Mouse (Mus musculus) granulocyte monocyte progenitor cell, adult 5-6 weeks (primary cell): Measurements from ENCODE around the gene Mgmt. TPM values are rescaled to one million over a fixed set of nuclear protein-coding genes. Genes with fewer than 3 reads are reported as not detected.

ENCODE experiments used
- ATAC-seq: replicated peaks from 2 replicates; pipeline ENCODE4 v1.8.0; 2016; ENCODE audit warnings: mild to moderate bottlenecking, moderate TSS enrichment, inconsistent platforms; ENCODE audit not compliant: poor library complexity, severe bottlenecking
- total RNA-seq, 2 experiments: library from RNA; stranded (forward) in 1 of 2; stranded (reverse) in 1 of 2; fragments of 200-712, 200-1000 nt in 1 of 2; fragments of >200 nt in 1 of 2; fragmentation: Nextera tagmentation in 1 of 2; gene quantifications; 2 replicates each; pipeline ENCODE4 v1.2.3; 2014 to 2017

Mgmt gene
- total RNA-seq, 2 experiments from 2014 or later: 0.98 to 3.8 TPM

DNA sequence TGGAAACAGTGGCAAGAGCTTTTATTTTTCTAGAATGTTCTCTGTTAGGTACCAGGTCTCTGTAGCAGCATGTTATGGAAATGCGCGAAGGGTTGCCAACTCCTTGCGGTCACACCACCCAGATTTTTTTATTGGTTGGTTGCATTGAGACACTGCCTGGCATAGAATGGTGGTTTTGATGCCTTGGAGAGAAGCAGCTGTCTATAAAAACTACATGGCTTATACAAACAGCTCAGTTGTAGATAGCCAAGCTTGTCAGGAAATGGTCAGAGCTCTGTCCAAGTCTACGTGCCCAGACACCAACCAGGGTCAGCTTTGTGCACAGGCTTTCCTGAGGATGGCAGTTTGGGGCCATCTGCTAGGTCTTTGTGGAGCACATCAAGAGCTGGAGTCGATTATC, 80.6 kb downstream of the Mgmt start:
- ATAC-seq: no peak

DNA sequence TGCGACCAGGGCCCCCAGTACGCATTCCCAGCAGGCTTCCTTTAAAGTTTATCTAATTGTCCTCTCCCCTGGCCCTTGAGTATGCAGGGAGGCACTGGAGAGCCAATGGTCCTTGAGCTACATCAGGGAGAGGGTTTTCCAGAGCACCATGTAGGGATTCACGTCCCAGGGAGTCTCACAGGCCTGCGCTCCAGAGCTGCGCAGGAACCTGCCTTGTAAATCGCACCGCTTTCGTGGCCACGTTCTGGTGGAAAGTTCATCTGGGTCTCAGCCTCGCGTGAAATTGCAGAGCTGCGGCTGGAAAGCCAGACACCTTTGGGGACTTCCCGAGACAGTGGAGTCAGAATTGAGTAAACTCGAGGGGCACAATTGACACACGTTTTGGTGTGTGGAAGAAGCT, 103.0 kb downstream of the Mgmt start:
- ATAC-seq: no peak

DNA sequence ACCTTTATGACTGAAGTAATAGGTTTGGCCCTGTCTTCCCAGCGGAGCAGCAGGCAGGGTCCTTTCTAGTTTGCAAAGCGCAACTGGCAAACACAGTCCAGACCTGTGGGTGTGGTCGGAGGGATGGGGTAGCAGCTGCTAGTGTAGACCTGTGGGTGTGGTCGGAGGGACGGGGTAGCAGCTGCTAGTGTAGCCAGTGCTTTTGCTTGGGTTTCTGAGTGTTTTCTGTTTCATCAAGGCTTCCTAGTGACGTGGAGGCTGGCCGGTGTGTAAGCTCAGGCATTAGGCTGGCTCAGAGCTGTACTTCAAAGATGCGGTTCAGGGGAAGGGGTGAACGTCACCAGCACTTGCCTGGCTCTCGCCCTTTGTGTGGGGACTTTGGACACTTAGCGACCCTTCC, 106.3 kb downstream of the Mgmt start:
- ATAC-seq: no peak

DNA sequence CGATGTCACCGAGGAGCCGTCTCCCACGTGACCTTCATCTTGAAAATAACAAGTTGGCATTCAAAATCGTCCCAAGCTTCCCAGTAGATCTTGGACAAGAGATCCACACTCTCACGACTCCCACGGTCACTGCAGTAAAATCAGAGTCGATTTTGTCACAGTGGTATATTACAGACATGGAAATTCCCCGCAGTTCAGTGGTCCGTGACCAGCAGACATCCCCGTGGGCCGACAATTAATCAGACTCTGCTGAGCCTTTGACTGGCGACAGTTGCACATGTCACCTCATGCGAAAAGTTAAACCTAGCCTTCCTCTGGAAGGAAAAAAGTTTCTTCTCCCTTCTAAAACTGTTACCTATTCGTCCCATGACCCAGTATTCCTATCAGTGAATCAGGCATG, 106.8 kb downstream of the Mgmt start:
- no peak for ATAC-seq

DNA sequence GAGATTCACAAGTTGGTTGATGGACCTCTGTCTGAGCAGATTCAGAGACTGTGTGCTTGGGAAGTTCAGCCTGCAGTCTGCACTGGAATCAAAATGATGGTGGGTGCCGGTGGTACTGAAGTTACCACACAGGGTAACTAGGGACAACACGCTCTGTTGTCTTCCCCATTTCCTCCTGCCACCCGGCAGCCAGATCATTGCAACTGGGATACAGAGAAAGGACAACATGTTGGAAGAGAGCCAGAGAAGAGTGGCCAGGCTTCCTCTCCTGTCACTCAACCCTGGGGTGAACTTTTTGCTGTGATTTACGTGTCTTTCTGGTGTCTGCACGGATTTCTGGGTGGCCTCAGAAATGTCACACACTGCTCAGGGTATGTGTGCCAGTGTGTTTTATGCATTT, 107.4 kb downstream of the Mgmt start:
- no peak for ATAC-seq

DNA sequence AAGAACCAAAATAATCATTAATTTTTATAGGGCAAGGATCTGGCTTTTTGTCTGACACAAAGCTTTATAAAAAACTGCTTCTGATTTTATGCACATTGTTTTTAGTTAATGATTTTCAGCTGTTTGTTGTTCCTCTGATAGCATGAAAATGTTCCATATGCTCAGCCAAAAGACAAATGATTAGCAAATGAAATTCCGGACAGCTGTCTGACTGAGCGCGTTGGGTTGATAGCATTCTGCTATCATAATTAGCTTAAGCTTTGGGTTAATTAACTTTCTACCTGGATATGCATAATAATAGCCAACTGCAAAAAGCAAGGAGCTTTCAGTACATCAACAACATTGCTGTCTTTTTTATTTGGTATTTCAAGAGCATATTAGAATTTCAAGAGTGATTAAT, 108.0 kb downstream of the Mgmt start:
- ATAC-seq: no peak

DNA sequence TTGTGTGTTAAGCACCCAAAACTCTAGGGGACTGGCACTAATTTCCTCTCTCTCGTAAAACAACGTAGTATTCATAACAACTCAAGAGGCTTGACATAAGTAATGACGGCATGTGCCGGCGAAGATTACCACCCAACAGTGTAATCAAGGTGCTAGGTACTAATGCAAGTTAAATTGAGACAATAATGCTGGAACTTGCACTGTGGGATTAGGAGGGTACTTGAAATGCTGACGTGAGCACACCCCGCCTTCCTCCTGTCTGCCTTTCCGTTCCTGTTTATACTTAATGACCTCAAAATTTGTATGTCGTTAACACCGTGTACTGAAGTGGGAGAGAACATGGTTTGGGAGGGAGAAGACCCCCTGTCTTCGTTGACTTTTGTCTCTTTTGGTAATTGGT, 110.9 kb downstream of the Mgmt start:
- ATAC-seq: no peak

DNA sequence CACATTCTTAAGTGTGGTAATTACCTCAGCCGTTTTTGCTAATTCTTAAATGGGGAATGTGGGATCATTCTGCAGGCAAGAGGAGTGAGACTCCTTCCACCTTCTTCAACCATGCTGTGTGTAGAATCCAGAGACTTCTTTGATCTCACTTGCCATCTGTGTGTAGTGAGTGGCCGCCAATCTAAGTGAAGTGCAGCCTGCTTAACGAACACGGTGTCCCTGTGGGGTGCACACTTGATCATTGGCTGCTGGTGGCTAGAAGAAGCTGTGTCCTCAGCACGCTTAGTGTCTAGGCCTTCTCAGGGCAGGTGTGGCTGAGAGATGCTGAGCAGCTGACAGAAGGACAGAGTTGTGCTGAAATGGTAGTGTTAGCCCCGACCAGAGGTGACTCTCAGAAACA, 113.9 kb downstream of the Mgmt start:
- ATAC-seq: no peak

DNA sequence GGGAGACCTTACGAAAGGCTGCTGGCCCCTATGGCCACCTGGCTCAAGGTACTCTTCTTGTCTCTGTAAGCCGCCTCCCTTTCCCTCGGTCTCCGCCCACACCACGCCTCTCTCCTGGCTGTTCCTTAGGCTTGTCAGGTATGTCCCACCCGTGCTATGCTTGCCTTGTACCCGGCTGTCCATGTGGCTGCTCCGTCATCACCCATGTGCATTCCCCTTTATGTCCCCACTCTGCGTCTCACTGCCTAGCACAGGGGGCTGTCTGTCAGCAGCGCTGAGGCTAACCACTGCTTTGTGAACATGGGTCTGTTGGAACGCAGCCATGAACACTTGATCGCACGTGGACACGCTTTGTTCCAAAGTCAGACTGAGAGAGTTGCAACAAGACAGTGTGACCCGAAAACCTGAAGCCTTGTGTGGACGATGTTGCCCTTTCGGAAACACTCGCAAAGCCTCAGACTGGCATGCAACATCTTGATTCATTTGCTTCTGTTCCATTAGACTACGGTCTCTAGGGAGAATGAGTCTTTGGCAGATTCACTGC, 115.4 kb downstream of the Mgmt start:
- ATAC-seq: no peak

DNA sequence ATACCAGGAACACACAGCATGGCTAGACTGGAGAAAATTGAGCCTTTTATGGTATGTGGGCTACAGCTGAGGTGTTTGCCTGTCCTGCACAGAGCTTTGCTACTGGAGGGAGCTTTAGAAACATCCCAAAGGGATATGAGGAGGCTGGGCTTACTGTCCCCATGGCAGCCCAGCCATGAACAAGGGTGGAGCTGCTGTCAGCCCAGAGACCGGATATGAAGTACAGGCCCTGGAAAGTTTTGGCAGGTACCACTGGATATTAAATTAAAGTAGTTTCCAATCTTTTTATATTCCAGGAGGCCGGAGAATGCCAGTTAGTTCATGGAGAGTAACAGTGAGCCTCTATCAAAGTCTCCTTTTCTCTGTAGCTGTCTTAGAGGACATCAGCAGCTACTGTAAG, 116.0 kb downstream of the Mgmt start:
- no peak for ATAC-seq

DNA sequence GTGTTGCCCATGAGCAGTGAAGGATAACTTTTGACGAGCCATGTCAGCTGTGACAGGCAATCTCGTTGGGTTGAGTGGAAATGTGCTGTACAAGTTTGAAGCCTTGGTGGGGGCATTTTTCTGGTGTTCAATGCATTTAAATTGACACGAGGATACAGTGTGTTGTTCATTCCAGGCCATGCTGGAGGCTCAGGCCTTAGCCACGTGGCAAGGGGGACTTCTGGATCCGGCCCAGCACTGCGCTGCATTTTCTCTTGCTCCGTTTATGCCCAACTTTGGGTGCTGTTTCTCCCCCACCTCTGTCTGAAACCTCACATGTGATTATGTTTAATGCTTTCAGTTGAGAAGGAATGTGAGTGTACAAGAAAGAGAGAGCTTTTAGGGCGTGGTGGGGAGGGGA, 118.3 kb downstream of the Mgmt start:
- no peak for ATAC-seq

DNA sequence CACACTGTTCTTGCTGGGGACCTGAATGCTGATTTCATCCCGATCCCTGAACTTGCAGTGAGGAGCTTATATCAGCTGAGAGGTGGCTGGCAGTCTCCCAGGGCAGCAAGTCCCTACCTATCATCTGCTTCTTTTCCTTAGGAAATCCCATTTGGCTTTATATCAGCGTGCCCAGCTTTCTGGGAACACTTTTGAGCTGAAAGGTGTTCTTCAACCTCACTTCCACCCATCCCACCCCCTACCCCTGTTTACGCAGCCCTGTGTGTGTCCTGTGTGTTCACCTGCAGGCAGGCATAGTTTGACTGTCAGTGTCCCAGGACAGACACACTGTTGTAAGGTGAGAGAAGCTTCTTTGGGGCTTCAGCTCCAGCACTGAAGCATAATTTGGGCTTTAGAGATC, 119.0 kb downstream of the Mgmt start:
- ATAC-seq: no peak

DNA sequence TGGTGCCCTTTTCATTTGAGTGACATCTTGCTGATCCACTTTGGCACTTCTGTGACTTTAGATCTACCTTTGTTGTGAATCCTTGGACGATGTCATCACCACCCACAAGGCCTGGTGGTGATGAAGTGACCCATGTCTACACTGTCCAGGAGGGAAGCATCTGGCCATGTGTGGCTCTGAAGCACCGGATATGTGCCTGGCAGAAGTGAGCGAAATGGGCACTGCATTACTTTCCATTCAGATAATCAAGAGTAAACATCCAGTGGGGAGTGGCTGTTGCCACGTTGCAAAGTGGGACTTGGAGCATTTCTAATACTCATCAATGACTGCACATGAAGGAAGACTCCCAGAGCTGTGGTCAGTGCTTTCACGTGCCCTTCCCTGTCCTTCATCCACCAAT, 124.2 kb downstream of the Mgmt start:
- no peak for ATAC-seq

DNA sequence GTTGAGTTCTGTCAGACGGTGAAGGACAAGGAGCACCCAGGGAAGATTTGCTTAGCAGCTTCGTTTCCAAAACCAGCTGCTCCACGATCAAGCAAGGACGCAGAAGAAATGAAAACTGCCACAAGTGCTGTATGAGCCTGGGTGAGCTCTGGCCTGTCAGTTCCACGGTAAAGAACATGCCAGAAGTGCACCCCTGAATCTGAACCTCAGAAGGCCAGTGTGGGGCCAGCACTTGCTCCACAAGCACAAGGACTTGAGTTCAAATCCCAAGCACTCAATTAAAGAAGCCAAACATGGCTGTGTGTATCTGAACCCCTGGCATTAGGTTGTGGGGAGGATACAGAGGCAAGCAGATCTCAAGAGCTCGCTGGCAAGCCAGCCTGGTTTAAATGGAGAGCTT, 125.8 kb downstream of the Mgmt start:
- no peak for ATAC-seq

DNA sequence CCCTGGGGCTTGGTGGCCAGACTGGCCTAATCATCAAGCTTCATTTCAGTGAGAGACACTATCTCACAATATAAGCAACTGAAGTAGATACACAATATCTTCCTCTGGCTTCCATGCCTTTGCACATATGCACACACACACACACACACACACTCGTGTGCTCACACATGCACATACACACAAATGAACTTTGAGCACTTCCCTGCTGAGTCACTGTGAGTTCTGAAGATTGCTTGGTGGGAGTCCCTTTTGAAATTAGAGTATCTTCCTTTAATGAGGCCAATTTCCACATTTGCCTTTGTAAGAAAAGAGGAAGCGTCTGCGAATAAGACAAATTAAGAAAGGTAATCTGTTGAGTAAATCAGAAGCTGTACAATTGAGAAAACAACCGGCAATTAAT, 136.4 kb downstream of the Mgmt start:
- peak; percentile 58 for ATAC-seq

DNA sequence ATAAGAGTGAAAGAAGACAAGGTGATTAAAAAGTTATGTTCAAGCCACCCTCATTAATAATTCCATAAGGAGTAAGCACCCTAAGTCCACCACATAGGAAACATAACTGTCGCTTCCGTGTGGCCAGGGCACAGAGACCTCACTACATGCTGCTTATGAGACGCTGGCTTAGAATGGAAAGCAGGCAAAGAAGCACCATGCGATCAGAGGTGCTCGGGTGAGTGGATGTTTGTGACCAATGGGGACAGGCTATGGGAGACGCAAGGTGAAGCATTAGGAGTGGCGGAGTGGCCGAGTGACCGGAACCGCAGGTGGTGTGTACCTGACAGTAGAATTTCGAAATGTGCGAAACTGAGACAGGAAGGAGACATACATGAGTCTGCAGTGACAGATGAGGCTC, 138.8 kb downstream of the Mgmt start:
- no peak for ATAC-seq

DNA sequence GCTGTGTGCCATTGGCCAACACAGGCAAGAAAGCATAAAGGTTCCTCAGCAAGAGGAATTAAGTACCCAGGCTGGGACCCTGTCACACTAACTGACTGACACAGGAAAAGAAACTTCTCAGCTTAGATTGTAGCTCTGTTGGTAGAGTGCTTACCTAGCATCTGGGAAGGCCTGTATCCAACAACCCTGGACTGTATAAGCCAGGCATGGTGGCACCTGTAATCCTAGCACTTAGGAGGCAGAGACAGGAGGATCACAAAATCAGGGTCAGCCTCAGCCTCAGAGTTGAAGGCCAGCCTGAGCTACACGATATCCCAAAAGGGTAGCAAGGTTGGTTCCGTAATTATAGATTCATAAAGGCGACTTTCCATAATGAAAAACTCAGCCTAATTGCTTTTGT, 140.6 kb downstream of the Mgmt start:
- ATAC-seq: no peak

DNA sequence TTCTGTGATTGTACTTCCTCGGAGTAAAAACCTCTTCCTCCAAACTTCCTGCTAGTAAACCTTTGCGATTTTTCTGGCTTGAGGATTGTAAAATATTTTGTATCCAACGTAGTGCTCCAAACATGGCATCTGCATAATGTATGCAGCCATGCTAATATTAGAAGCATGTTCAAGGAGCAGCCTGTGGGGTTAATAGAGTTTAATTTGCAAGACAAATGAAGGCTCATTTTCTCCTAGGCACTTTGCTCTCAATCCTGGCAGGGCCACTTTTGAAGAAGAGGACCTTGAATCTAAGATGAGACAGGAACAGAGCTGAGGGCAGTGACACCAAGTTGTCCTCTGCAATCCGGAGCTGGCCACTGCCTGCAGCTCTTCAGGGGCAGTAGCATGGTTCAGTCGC, 141.5 kb downstream of the Mgmt start:
- no peak for ATAC-seq

DNA sequence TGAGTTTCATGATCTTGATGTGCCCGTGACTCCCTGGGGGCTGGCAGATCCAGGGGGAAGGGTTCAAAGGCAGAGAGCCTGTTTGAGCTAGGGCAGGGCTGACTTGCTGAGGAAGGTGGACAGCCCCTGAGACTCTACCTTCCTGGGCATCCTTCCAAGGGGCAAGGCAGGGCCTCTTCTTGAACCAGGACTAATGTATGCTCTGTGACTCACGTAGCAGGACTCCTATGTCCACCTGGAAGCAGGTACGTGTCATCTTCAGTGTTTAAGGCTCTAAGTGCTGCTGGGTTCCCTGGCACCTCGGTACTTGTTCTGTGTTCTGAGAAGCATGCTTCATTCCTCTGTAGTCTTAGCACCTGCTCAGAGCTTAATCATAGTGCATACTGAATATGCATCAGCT, 143.1 kb downstream of the Mgmt start:
- no peak for ATAC-seq

DNA sequence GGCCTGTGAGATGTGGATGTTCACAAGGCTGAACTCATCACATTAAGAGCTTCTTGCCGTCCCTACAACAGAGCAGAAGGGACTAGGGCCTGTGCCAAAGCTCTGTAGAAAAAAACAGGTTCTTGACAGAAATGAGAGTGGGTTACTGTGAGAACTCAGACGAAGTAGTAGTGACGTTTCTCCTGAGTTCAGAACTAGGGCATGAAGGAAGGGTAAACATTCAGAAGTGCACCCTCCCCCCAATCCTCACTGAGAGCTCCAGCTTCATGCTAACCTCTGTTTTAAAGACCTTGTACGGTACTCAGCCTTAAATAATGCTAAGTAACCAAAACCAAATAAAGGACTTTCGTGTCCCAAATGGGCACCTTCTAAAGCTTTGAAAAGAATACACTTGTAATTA, 143.5 kb downstream of the Mgmt start:
- no peak for ATAC-seq

DNA sequence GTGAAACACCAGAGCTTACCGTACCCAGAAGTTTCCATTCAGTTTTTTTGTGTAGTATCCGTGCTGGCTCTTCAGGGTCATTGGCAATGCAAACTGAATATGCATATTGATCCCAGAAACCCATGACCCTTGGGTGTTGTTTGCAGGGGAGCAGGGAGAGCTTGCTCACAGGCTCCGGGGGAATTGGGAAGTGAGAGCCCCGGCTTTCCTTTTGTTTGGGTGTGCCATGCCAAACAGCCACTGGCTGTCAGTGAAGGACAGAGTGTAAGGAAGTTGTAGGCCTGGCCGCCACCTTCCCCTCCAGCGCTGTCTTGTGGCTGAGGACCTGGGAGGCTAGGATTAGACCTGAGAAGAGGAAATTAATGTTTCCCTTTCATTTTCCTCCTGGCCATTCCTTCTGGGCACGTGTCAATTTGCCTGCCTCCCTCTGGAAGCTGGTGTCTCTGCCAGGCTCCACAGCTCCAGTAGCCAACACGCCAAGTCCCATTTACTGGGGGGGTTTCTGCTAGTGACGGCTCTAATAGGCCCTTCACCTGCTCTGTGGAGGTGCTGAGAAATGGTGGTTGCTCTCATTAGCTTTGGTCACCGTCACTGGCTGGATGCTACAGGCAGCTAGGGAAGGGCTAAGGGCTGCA, 144.0 kb downstream of the Mgmt start:
- ATAC-seq: no peak

DNA sequence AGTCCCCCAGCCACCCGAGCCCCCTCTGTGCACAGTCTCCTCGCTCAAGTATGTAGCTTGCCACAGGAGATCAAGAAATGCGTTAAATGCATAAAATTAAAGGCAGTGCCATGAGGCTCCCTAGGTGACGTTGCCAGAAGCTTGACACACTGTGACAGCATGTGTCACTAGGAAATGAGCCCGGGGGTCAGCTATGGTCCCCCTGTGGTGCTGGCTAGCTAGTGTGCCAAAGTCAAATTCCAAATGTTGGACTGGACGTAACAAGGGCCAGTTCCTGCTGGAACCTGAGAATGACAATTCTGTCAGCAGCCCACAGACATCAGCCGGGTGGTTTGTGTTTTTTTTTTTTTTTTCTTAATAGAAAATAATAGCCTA, 144.5 kb downstream of the Mgmt start:
- ATAC-seq: no peak

DNA sequence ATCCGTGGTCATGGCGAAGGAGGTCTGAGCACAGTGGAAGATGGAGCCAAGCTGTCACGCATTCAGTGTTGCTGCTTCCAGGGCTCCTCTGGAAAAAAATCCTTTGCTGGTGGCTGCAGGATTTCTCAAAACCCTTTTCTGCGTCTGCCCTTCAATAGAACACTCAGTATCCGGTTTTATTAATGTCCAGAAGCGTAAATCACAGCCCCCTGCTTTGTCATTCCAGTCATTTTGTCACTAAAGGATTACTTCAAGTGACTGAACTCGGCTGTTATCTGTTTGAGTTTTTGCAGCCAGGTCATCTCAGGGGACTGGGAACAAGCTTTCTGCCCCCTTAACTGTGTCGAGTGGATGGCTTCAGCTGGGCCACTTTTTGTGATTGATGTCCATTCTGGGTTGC, 146.2 kb downstream of the Mgmt start:
- no peak for ATAC-seq
